Mouse (Mus musculus) adrenal gland, postnatal 10 days (tissue): ENCODE data around the gene Strn. TPM values are rescaled to one million over a fixed set of nuclear protein-coding genes. Genes with fewer than 3 reads are reported as not detected.
A peak's percentile ranks its signal among the peaks of the same experiment; 100 is the strongest.
"Not testable (repeated sequence)": the region's sequence is repeated elsewhere in the genome, so short reads cannot be mapped to it uniquely, and the experiment has no call there.

Experiments used
- DNase-seq: peaks from one replicate; pipeline ENCODE4 v3.0.0; 2021; ENCODE audit warnings: mixed read lengths
- total RNA-seq, 2 experiments: library from RNA; stranded (reverse); gene quantifications; 2 replicates each; pipeline ENCODE4 v1.2.3; 2021

The Strn gene
- total RNA-seq, 2 experiments from 2014 or later = 20.5 to 25.2 TPM

DNA sequence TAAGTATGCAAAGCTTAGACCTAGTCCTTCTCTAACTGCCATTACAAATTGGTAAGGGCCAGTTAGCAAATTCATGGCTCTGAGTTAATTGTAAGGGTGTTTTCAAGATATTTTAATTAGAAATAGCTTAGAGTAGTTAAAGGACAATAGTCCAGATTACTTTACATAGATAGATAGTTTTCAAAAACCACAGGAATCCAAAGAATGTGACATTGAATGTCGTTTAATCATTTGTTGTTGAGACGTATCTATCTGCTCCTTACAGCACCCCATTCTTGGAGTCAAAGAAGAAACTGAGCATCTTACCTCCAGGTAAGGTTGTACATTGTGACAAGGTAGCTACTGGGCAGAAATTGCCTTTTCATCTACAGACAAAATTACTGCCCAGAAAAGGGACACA is 26.7 kb downstream of the Strn start:
- no peak for DNase-seq

DNA sequence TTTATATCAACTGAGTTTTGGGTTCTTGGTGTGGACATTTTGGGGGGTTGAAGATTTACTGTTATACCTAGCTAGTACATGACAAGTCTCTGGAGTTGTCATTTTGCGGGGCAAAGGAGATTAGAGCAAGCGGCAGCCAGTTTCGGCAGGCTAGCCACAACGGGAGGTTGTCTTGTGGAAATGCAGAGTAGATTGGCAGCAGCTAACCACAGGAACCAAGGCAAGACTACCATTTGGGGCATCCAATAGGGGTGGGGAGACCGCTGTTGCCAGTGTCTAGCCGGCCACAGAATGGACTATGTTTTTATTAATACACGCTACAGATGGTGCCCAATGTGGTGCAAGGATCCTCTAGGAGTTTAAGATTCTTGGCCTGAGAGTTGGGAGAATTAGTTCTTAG is 28.6 kb downstream of the Strn start:
- DNase-seq = no peak

DNA sequence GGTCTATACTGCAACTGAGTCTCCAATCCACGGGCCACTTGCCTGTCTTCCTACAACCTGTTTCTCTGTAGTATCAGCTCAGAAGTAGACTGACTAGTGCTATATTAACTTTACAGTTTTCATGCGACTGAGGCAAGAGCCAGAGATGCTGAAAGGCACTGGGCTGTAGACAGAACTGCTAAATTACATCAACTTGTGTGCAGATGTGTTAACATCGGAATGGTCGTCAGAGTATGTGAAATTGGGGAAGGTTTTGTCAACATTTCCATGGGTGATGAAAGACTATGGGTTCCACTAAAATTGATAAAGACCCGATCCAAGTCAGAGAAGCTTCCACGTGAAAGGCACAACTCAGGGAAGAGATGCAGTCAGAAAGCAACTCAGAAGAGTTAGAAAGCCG is 34.0 kb downstream of the Strn start:
- DNase-seq = no peak

DNA sequence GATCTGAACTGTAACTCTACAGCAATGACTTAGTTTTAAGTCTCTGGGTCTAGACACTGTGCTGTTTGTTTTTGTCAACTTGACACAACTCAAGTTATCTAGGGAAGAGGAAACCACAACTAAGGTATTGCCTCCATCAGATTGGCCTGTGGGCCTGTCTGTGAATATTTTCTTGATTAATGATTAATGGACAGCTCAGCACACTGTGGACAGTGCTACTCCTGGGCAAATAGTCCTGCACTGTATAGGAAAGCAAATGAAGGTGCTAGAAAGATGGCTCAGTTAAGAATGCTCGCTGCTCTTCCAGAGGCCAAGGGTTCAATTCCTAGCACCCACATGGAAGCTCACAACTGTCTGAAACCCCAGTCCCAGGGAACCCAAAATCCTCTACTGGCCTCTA is 38.0 kb downstream of the Strn start:
- no peak for DNase-seq

DNA sequence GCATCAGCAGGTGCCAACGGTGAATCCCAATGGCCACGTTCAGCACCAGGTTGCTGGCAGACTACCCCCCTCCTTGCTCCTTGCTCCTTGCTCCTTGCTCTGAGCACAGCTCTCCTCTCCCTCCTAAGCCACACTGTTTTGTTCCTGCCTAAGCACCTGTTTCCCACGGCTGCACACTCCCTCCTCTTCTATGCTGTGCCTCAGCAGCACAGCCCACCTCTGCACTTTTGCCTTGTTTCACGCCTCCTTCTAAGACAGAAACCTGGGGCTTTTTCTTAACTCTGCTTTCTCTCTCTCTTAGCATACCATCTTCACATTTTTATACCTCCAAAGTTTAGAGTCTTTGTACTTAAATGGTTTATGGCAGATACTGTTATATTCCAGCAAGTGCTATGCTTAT is 39.5 kb downstream of the Strn start:
- DNase-seq = no peak

DNA sequence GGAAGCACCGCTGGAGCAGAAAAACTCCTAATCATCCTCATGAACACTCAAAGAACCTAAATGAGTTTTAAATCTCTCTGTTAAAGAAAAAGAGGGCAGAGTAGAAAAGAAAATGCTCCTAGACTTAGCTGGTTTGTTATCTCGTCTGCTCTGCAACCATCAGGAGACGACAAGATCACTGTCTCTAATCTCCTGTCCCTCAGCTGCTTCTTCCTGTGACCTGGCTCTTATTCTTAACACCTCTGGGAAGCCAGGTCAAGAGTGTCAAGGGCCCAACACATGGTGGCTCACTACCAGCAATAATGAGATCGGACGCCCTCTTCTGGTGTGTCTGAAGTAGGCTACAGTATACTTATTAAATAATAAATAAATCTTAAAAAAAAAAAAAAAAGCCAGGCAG is 40.1 kb downstream of the Strn start:
- no peak for DNase-seq

DNA sequence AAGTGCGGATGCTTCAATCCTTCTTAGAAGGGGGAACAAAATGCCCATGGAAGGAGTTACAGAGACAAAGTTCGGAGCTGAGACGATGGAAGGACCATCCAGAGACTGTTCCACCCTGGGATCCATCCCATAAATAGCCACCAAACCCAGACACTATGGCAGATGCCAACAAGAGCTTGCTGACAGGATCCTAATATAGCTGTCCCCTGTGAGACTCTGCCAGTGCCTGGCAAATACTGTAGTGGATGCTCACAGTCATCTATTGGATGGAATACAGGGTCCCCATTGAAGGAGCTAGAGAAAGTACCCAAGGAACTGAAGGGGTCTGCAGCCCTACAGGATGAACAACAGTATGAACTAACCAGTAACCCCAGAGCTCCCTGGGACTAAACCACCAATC is 47.8 kb downstream of the Strn start:
- DNase-seq = not testable (repeated sequence)

DNA sequence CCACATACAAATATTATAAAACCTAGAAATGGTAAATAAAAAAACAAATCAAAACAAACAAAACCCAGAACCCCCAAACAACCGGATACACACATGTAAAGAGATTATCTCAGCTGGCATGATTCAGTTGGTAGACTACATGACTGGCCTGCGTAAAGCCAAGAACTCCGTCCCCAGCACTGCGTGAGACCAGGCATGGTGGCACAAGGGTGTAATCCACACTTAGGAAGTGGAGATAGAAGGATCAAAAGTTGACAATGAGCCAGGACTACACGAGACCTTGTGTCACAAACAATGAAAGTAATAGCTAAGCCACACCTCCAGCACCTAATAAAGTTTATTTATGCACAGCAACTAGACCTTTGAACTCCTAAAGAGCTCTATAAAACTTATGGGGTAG is 49.0 kb downstream of the Strn start:
- no peak for DNase-seq

DNA sequence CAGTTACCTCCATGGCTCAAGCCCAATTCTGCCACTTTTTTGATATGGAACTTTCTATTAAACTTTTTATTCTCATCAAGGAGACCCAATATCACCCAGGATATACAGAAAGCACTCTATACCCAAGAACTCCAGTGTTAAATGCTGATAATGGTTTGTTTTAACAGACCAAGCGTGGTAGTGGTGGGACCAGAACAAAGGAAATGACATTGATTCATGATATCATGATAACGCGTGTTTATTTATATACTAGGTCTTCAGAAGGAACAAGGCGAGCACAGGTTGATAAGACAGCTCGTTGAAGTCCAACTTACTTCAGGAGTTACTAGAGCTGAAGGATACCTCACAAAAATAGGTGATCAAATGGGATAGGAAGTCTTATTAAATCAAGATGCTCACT is 52.0 kb downstream of the Strn start:
- DNase-seq = no peak

DNA sequence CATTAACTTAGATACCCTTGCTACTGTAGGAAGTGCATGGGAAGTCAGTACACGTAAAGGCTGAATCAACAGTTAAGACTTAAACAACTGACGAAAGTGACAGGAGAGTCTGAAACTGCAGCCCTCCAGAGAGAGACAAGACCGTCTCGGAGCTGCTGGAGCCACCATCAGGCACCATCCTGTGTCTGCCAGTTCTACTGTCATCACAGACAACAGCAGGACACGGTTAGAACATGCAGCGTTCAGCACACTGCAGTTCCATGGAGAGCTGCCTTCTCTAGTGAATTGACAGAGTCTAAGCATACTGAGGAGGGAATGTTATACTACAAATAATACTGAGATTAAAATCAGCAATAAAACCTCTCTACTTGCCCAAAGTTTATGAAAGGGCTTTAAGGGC is 54.6 kb downstream of the Strn start:
- DNase-seq = no peak

DNA sequence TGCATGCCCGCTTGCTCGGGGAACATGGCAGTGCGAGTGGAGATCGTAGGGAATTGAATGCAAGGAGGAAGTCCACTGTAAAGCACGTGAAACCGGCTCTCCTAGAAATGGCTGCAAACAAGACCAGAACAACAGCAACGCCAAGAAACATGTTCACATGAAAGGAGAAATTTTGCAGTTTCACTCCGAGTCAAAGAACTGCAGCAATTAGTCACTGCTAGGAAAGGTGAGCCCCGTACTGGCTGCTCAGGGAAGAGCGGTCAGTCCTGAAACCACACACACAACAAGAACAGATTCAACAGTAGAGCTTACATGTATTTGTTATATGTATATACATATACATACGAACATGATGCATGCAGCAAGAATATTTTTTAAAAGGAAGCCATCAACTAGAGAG is 57.5 kb downstream of the Strn start:
- DNase-seq = no peak

DNA sequence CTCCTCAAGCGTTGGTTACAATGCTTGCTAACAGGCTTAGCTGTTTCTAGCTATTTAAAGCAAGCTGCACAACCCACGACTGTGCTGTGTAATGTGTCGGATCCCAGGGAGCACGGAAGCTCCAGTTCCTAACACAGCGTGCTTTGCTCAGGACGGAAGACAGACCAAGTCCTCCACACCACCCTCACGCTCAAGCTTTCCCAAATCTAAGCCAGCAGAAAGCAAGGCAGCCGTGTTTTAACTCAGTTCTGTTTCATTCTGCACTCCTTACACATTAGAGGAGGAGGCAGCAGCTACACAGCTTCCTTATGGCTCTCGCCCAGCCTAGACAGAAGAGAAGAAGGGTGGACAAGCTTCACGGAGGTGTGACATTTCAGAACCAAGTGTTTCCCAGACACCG is 60.2 kb downstream of the Strn start:
- DNase-seq = no peak

DNA sequence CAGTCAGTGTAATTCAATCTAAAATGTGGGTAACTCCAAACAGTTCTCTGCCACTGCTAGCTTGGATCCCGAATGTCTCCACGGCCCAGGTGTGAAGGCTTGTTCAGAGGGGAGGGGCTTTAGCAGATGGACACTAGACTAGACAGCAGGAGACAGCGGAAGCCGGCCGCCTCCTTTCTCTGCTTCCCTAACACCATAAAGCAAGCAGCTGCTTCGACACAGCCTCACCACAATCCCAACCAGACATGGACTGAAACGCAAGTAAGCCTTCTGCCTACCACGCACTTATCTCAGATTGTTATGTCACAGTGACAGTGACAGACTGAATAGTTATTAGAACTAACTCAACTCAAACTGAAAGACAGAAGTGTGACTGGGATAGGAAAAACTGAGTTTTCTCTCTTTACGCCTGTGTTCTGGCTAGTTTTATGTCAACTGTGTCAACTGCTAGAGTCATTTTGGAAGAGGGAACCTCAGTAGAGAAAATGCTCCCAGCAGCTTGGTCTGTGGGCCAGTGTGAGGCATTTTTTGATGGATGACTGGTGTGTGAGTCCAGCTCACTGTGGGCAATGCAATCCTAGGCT is 71.9 kb downstream of the Strn start:
- DNase-seq = no peak

DNA sequence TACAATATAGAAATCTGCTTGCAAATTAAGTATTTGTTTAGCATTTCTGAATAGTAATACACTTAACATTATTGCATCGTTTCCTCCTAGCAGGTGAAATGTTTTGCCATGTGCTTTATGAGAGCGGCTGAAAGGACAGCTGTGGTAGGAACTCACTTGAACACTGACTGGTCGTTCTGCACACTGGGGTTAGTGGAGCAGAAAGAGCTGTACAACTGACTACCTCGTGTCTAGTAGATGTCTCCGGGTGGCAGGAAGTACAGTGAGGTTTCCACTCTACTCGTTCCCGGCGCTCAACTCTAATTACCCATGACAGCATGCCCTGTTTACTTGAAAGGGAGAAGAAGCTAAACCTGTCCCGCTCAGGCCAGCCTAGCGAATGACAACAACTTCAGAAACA is 82.2 kb downstream of the Strn start:
- DNase-seq = no peak

DNA sequence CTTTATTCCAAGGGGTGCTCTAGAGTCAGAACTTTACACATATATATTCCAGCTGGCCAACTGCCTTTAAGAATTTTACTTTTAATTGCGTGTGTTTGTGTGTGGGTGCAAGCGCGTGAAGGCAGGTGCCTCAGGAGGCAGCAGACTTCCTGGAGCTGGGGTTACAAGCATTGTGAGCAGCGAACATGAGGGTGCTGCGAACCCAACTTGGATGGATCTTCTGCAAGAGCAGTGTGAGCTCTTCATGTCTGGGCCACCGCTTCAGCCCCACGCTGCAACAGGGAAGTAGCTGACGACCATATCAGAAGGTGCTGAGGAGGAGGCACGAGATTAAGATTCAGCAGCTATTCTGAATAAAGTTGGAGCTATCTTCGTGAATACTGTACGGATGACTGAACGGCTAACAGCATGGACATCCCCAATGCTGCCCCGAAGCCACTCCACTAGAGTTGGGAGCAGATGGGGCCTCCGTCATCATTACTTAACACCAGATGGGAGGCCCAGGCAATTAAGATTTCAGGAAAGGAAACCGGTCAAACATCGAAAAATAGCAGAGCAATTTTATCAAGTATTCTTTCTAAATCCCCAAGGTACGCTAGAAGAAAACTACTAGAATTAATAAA is 93.0 kb downstream of the Strn start:
- no peak for DNase-seq

DNA sequence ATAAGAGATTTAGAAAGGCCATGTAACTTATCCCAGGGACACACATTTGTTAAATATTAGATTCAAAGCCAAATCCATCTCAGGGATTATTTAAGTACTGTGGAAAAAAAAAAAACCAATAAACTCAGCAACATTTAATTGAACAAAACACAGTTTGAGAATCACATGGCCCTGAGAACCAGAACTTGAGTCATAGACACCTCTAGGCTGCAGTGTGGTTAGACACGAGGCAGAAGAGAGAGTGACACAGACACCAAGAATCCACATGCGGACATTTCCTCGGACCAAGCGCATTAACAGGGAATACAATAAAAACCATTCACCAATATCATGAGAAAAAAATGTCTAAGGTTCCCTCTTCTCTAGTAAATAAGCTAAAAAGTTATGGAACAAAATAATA is 94.7 kb downstream of the Strn start:
- no peak for DNase-seq

DNA sequence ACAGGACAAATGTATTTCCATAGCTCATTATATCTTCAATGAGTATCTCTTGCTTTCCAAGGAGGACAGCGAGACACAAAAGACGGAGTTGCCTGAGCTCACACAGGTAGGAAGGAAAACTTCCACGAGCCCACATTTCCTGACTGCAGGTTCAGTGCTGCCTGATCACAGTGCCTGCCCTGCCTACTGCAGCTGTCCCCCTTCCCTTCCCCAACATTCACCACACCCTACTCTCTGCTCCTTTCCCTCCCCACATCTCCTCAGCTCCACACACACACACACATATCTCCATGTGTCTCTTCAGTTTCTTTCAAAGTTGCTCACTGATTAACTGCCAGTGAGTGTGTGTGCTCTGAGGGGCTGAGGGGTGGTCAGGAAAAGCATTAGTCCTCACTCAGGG is 96.6 kb downstream of the Strn start:
- DNase-seq = no peak

DNA sequence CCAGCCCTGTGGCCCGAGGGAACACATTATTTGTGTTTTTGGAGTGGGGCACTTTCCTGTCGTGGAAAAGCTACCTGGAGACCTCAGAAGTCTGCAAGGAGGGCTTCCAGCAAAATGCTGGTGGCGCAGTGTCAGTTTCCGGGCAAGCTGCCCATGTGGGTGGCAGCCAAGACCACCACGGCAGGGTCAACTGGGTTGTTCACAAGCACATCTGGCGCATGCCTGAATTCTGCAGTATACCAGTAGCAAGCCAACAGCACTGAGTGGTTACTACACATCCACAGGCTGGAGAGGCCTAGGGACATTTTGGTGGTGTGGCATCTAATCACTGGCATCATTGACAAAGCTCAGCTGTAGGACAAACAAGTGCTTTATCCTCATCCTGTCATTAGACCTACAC is 97.9 kb downstream of the Strn start:
- DNase-seq = peak; percentile 10

DNA sequence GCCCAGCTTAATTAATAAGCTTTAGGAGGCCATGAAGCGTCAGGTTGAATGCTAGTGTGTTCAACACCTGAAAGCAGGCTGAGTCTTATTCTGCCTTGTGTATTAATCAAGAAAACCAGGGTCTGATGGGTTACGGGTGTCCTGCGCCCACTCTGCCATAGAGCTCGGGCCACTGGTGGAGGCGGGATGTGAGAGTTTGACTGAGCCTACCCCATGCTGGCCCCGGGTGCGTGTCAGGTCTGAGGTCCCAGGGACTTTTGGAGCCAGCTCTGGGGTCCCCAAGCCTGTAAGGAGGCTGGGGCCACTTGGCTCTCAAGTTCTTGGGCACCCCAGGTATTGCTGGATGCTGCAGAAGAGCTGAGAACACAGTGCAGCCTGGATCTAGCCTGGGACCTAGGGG is 99.9 kb downstream of the Strn start:
- DNase-seq = no peak

DNA sequence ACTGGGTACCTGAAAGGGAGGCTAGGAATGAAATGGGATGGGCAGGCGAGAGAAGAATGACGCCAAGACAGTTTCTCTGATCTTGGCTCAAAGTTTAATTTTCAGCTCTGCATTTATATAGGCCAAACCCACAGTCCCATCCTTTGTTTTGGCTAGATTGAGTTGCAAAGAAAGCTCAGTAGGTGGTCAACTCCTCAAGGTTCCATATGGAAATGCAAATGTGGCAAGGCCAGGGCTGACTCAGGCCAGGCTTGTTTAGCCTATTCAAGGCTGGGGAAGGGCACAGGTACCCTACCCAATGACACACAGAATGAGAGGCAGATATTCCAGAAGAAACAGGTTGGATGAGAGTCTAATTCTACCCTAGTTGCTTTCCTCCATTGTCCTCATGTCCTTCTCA is 101.4 kb downstream of the Strn start:
- DNase-seq = no peak

DNA sequence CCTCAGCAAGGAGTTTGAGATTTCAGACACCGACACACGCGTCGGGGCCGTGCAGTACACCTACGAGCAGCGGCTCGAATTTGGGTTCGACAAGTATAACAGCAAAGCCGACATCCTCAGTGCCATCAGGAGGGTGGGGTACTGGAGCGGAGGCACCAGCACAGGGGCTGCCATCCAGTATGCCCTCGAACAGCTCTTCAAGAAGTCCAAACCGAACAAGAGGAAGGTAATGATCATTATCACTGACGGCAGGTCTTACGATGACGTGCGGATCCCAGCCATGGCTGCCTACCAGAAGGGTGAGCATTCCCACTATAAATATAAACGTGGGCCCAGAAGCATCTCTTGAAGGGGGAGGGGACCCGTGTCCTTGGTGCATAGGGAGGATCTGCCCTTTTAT is 112.1 kb downstream of the Strn start:
- DNase-seq = no peak

DNA sequence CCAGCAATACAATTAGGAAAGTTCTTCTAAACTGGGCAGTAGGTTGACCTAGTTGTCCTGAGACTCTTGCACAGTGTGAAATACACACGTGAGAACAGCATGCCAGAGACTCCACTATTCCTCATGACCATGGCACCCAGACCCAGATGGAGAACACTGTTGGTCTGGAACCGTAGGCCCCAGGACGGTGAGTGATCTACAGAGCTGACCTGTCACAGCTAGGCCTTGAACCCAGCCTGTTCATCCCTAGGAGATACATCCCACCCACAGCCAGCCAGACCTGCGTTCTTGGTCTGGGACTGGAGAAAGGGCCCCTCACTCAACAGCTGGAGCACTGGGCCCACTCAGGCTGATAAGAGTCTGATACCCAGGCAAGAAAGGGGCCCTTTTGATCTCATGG is 115.1 kb downstream of the Strn start:
- DNase-seq = no peak

DNA sequence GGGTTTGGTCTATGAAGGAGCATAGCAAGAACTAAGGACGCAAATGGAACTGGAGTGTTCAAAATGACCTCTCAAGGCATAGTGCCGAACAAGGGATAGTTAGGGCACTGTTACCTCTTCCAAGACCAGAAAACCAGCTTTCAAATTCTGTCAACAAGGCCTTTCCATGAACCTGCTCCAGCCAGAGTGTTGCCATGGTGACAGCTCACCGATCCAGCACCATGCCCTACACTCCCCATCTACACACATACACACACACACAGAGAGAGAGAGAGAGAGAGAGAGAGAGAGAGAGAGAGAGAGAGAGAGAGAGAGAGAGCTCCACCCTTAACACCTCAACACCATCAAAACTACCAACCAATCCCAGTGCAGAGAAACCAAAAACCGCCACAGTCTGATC is 116.3 kb downstream of the Strn start:
- no peak for DNase-seq

DNA sequence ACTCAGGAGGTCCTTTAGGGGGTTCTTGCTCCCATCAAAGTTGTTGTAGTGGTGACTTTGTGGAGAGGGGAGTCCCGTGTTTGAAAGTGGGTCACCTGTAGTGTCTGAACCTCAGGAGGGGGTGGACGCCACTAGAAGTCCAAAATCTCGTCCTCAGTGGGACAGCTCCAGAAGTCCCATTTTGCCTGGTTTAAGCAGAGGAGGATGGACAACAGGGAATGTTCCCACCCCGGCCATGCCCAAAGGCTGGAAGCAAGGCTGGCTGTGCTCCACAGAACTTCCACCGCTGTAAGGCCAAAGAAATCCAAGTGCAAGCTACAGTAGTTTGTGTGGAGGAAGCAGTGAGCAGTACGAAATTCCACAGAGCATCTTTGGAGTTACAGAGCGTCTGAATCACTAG is 117.0 kb downstream of the Strn start:
- no peak for DNase-seq

DNA sequence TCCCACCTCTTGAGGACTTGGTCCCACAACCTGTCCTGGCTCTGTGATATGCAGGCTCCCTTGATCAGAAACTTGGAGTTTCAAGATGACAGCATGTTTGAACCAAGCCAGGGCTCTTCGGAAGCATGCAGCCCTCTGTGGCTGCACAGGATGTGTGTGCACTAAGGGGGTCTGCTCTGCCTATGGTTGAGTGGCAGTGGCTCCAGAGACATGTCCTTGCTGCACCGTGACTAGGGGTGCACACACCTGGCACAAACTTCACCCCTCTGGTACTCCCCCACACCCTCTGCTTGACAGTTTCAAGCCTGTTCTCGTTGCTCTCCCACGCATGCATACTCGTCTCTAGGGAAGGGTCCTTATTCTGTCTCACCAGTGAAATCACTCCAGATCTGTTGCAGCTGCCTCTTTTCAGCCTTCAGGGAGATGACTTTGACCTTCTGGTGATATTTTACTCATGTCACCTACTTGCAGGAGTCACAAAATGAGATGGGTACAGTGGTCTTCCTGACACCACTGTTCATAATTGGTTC is 118.8 kb downstream of the Strn start:
- DNase-seq = no peak
